Mouse (Mus musculus) central nervous system, embryonic 14 days (tissue): ENCODE data around the gene Psd4. TPM values are rescaled to one million over a fixed set of nuclear protein-coding genes. Genes with fewer than 3 reads are reported as not detected.

Experiments
- polyA plus RNA-seq: library from polyadenylated mRNA; depleted of rRNA; stranded (reverse); fragments of >200 nt; gene quantifications from 2 replicates; pipeline ENCODE4 v1.2.3, GENCODE M21; 2012; rRNA removed

Gene Psd4
- polyA plus RNA-seq = 0.81 and 0.86 TPM in 2 replicates

GRCm38 (mm10) chr2:24367030-24367894 lies at the start of gene Psd4:
Gene Psd4, plus strand, starts transcription at chr2:24367580.

GRCm38 (mm10) chr2:24336545-24336944 lies 30.8 kb upstream of the Psd4 start, which contains the start of gene Il1rn:
Gene Il1rn, plus strand, starts transcription at chr2:24336853.

Other genes with a start within 250 kb of the Psd4 start
- not detected in 2 replicates for gene Il1f8, start 214.4 kb upstream of the Psd4 start, polyA plus RNA-seq
- gene Il1f9, start 181.1 kb upstream of the Psd4 start, polyA plus RNA-seq = not detected in 2 replicates
- gene Il1f6, start 152.2 kb upstream of the Psd4 start, polyA plus RNA-seq = not detected in 2 replicates
- 0.26 TPM in 1 of 2 replicates, not detected in the other for gene Il1f5, start 90.6 kb upstream of the Psd4 start, polyA plus RNA-seq
- not detected in 2 replicates for gene Il1f10, start 76.4 kb upstream of the Psd4 start, polyA plus RNA-seq
- 1.8 and 4.5 TPM in 2 replicates for gene Il1rn, start 30.7 kb upstream of the Psd4 start, polyA plus RNA-seq
- gene Pax8, start 108.0 kb downstream of the Psd4 start, polyA plus RNA-seq = 4.1 and 6.3 TPM in 2 replicates